Mouse (Mus musculus) stomach, postnatal 0 days (tissue): ENCODE measurements at regions not wholly inside any gene's neighbourhood (a gene's known extent, or its start where the extent isn't known, plus 50 kb on each side); places are given as distances from the start of the nearest gene placed in this dataset.

Source experiments
- CTCF ChIP-seq: IDR thresholded peaks from 2 replicates; pipeline ENCODE4 v1.5.1; 2016; ENCODE audit warnings: antibody characterized with exemption, low read depth, mild to moderate bottlenecking, moderate library complexity
- EP300 ChIP-seq: optimal IDR thresholded peaks from 2 replicates; pipeline ENCODE3; 2016; ENCODE audit warnings: antibody characterized with exemption

- peak; percentile 66 for TF ChIP-seq CTCF
- no peak for TF ChIP-seq EP300
Measured at GRCm38 (mm10) chr13:26158703-26159102, 611.3 kb downstream of the Hdgfl1 start.
